Mouse (Mus musculus): ENCODE measurements at regions not wholly inside any gene's neighbourhood (a gene's known extent, or its start where the extent isn't known, plus 50 kb on each side); places are given as distances from the start of the nearest gene placed in this dataset.

GRCm38 (mm10) chr13:51336726-51337125 lies 71.7 kb upstream of the S1pr3 start:
- TF ChIP-seq CTCF (IDR thresholded peaks at IDR 0.05; ENCODE audit: low read depth) (no peak), EP300 (IDR thresholded peaks at IDR 0.05; ENCODE audit: low read depth) (no peak)
